Mouse (Mus musculus) heart, postnatal 10 days (tissue): ENCODE measurements around the gene Itgax. TPM values are rescaled to one million over a fixed set of nuclear protein-coding genes. Genes with fewer than 3 reads are reported as not detected.

ENCODE experiments used
- DNase-seq, 2 experiments: peaks; one replicate each; pipeline ENCODE4 v3.0.0; 2021
- intact Hi-C: fragments of 180-260 bp; cut with DNase I; formaldehyde crosslinking; loops from one replicate; pipeline ENCODE4 v1.15.1; 2025
- total RNA-seq, 2 experiments: library from RNA; stranded (reverse); gene quantifications; 2 replicates each; pipeline ENCODE4 v1.2.3; 2021

Gene Itgax
- total RNA-seq = under 1 TPM; 0.12 to 0.22 TPM

GRCm38 (mm10) chr7:128128741-128129720 lies at the start of gene Itgax:
TSS of gene Itgax (plus strand) at chr7:128129547.
- no peak for DNase-seq
- intact Hi-C loops = no loop called here

GRCm38 (mm10) chr7:128080012-128080411 lies 49.3 kb upstream of the Itgax start:
- DNase-seq = no peak
- intact Hi-C loops = no loop called here

DNA sequence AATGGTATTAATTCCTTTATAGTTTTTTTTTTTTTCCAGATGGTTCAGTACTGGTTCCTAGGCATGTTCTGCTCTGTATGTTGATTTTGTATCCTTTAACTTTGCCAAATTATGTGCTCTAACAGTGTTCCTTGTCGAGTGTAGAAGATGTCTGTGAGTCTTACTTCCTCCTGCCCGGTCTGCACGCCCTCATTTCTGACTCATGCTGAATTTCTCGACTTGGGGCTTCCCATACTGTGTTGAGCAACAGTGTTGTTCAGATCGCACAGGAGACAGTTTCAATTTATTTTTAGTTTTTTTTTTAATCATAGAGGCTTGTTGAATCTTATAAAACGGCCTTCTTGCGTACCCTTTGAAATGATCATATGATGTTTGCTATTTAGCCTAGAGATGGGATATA lies 40.2 kb upstream of the Itgax start:
- intact Hi-C loops = no loop called here
- no peak for DNase-seq

- DNase-seq = no peak
- intact Hi-C loops = no loop called here
Measured at GRCm38 (mm10) chr7:128098135-128098534, 31.2 kb upstream of the Itgax start.

DNA sequence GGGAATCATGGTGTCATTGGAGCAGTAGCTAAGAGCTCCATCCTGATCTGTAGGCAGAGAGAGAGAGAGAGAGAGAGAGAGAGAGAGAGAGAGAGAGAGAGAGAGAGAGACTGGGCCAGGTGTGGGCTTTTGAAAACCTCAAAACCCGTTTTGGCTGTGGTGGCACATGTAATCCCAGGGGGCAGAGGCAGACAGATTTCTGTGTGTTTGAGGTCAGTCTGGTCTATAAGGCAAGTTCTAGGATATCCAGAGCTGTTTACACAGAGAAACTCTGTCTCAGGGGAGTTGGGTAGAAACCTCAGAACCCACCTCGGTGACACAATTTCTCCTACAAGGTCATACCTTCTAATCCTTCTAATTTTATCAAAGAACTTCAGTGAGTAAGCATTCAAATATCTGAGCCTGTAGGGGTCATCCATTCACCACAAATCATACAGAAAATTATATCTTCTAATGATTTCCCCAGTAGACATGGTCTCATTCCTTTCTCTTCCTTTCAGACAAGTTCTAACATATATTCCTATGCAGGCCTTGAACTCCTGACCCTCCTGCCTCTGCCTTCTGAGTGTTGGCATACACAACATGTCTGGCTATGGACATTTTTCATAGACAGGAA lies 28.5 kb upstream of the Itgax start:
- DNase-seq = no peak
- intact Hi-C loops = loop anchor here (10.0 kb wide), 1 partner anchor 244 kb away; no protein-coding TSS in a partner anchor

- intact Hi-C loops = loop anchor here (2.0 to 10.0 kb wide), 2 partner anchors 104 to 240 kb away; no protein-coding TSS in a partner anchor
Measured at GRCm38 (mm10) chr7:128105246-128105645, 24.1 kb upstream of the Itgax start.

DNA sequence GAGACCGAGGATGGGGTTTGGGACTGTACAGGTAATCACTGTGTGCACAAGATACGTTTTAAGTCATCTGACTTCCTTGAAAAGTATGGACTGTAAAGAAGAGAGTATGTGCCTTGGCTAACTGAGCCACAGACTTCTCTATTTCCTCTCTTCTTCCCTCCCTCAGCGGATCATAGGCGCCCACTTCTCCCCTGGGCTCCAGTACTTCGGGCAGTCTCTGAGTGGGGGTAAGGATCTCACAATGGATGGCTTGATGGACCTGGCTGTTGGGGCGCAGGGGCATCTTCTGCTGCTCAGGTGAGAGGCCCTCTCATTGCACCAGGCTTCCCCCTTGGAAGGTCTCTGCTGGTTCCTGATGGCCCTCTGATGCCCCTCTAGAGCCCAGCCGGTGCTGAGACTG lies 21.9 kb upstream of the Itgax start:
- no peak for DNase-seq
- intact Hi-C loops = loop anchor here (10.0 kb wide), 1 partner anchor 237 kb away; no protein-coding TSS in a partner anchor

More at GRCm38 (mm10) chr7:128105246-128105645, 24.1 kb upstream of the Itgax start:
- DNase-seq = no peak

- DNase-seq = no peak
- intact Hi-C loops = no loop called here
Measured at GRCm38 (mm10) chr7:128110314-128110713, 19.0 kb upstream of the Itgax start.

DNA sequence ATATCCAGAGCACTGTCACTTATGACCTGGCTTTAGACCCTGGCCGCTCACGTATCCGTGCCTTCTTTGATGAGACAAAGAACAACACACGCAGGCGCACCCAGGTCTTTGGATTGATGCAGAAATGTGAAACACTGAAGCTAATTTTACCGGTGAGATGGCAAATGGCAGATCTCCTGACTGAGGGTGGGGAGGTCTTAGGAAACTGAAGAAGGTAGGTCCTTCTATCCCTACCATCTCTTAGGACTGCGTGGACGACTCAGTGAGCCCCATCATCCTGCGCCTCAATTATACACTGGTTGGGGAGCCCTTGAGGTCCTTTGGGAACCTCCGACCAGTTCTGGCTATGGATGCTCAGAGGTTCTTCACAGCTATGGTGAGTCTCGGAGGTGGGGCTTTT lies 17.2 kb upstream of the Itgax start:
- DNase-seq = no peak
- intact Hi-C loops = no loop called here

DNA sequence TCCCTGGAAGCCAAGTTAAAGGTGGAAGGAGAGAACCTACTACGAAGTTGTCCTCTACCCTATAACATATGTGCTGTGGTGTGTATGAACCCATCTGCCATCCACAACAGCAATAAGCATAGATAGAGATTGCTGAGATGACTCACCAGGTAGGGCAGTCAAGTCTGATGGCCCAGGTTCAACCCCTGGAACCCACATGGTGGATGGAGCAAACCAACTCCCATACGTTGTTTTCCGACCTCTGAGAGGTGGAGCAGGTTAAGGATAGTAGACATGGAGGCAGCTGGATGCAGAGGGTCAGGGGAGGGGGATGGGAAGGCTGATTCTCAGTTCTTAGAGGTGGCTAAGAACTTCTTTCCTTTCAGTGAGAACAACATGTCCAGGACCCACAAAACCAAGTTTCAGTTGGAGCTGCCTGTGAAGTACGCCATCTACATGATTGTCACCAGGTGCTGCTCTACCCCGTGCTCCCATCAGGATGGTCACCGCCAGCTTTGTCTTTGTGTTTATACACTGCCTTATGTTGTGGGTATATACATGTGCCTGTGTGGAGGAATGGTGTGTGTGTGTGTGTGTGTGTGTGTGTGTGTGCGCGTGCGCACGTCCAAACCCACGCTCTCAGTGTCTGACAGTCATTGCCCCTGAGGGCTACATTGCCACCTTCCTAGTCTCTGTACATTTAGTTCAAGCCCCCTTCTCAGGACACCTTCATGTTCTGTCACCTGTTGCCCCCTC lies 14.8 kb upstream of the Itgax start:
- no peak for DNase-seq
- intact Hi-C loops = no loop called here

- intact Hi-C loops = no loop called here
- no peak for DNase-seq
Measured at GRCm38 (mm10) chr7:128115211-128115958, 14.0 kb upstream of the Itgax start.

DNA sequence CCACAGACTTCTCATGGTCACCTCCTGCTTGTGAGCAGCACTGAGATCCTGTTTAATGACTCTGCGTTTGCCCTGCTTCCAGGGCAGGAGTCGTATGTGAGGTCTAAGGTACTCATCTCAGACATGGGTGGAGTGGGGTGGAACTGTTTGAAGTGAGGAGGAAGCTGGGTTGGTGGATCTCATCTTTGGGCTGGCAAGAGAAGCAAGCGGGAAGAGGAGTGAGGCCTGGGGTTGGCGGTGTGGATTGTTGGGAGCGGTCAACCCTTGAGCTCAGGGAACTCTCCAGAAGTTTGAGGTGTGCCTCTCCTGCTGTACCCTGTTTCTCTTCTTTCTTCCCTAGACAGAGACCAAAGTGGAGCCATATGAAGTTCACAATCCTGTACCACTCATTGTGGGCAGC lies 13.0 kb upstream of the Itgax start:
- no peak for DNase-seq
- intact Hi-C loops = no loop called here

GRCm38 (mm10) chr7:128119726-128120490 lies 9.4 kb upstream of the Itgax start:
- DNase-seq = no peak
- intact Hi-C loops = no loop called here

DNA sequence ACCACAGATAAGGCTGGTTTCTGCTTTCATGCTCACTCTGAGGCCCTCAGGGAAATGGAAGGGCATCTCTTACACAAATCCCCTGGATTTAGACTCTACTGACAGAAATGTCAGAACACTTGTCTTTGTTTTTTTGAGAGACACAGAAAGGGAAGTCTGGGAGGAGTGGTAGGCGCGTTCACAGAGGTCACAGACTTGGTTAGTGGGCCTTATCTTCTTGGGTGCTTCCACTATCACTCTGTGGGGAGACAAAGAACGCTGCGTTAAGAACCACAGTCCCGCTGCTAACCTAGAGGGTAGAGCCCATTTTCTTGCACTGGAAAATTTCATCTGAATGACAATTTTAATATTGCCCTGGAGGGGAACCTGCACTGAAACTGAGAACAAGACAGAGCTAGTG lies 2.8 kb downstream of the Itgax start:
- DNase-seq = no peak
- intact Hi-C loops = no loop called here

- intact Hi-C loops = no loop called here
- DNase-seq = no peak
Measured at GRCm38 (mm10) chr7:128133596-128133995, 4.2 kb downstream of the Itgax start.

DNA sequence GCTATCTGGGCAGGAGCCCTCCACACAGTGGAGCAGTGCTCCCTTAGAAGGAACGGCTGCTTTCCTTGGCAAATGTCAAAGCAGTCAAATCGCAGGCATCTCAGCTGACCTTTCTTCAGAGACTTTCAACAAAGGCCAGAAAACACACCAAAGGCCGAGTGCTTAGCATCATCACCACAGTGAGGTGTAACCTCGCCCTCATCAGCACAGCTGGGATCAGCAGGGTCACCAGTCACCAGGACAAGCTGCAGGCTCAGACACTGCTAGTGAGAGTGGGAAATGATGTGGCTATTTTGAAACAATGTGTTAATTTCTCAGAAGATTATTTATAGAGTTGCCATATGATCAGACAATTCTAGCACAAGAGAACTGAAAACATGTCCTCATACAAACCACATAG lies 7.6 kb downstream of the Itgax start:
- intact Hi-C loops = no loop called here
- DNase-seq = no peak

GRCm38 (mm10) chr7:128139611-128140010 lies 10.3 kb downstream of the Itgax start:
- no peak for DNase-seq
- intact Hi-C loops = no loop called here

DNA sequence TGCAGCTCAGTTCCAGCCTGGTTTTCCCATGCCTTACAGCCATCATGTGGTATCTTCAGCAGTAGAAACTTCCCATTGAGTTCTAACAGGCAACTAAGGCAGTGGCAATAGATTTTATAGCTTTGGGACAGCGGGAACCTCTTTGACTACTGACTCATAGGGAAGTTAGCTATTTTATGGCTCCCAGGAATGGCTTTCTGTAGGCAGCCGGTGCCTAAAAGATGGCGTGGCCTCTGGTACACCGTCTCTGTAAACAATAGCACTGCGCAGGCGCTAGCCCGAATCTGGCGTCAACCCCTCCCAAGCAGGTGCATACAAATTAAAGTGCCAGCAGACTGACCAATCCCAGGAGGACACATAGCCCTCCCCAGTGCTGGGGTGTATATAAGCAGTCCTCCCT lies 21.6 kb downstream of the Itgax start:
- no peak for DNase-seq
- intact Hi-C loops = no loop called here

GRCm38 (mm10) chr7:128154076-128154475 lies 24.7 kb downstream of the Itgax start, which contains the start of gene Itgad:
TSS of gene Itgad (plus strand) at chr7:128154376.
- no peak for DNase-seq
- intact Hi-C loops = no loop called here

- intact Hi-C loops = no loop called here
- peak in 1 of 2 experiments; percentile 13 for DNase-seq
Measured at GRCm38 (mm10) chr7:128154924-128155323, 25.6 kb downstream of the Itgax start.
